15 mouse cellular contexts compared by ENCODE assay signal in the genomic region with DNA sequence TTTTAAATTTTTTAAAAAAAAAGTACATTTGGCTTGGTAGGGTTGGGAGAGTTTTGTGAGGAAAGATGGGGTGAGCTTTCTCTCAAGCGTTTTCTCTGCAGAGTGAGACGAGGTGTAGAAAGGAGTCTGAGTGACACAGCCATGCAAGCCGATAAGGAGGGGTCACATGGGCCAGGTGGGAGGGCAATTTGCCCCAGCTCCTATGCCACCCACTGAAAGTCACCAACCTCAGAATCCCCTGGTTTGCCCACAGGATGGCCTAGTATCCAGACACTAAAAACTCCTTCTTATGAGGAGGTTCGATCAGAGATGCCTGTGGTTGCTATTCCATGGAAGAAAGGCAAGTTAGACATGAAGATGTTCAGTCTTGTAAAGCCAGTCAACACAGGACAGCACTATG.
DNase-seq lines count a peak whose midpoint lies in the region; ATAC-seq and TF ChIP-seq lines count a peak whose summit lies in the region.
"Had no signal": no experiment of that assay in that cellular context is flagged by ENCODE, and none has a peak within 500 bp of the region (broad histone marks: within the 10 kb centered on the region; RNA-seq: fewer than 3 reads in every experiment).

No protein-coding gene starts in this region.

- TF ChIP-seq CTCF in forebrain, postnatal 0 days (IDR thresholded peaks at IDR 0.05; ENCODE audit: low read depth), result no peak

- H3K4me3 ChIP-seq in forebrain, embryonic 11.5 days (ENCODE audit: low read depth, low read length), result no peak overlapping the region
- H3K4me3 ChIP-seq in forebrain, postnatal 0 days (ENCODE audit: low read depth, low read length), result no peak overlapping the region
- H3K4me3 ChIP-seq in heart, embryonic 14.5 days (ENCODE audit: control insufficient read depth in 1 of 2, insufficient read depth in 1 of 2, low read depth in 1 of 2, low read length in 2 of 2), result no peak overlapping the region; a peak in 1 of 4 replicates
- no peak overlapping the region for H3K4me3 ChIP-seq in heart, embryonic 16.5 days (ENCODE audit: low read length)
- H3K4me3 ChIP-seq: liver, embryonic 15.5 days; midbrain, embryonic 13.5 days had no signal

- WGBS in forebrain, embryonic 11.5 days, result 78% methylated on average over 4 of the region's 4 CpGs
- 82% methylated on average over 4 of the region's 4 CpGs for WGBS in forebrain, postnatal 0 days
- WGBS in heart, embryonic 14.5 days, result 33% methylated on average over 4 of the region's 4 CpGs
- 32% methylated on average over 4 of the region's 4 CpGs for WGBS in heart, embryonic 16.5 days

- no peaks in the 10 kb centered on the region; the same call in 1 of the 2 replicates for H3K27me3 ChIP-seq in forebrain, embryonic 11.5 days (ENCODE audit: control insufficient read depth, insufficient read depth, low read length)
- peaks cover 4% of the 10 kb centered on the region; the same call in 1 of the 2 replicates for H3K27me3 ChIP-seq in forebrain, postnatal 0 days (ENCODE audit: insufficient read depth, low read length)
- H3K27me3 ChIP-seq in heart, embryonic 14.5 days (ENCODE audit: control insufficient read depth, insufficient read depth, low read length), result no peaks in the 10 kb centered on the region
- H3K27me3 ChIP-seq in heart, embryonic 16.5 days (ENCODE audit: control insufficient read depth, insufficient read depth, low read length), result no peaks in the 10 kb centered on the region

- no peak for ATAC-seq in forebrain, embryonic 11.5 days (replicated peaks; ENCODE audit: low FRiP score)
- no peak for ATAC-seq in forebrain, postnatal 0 days
- ATAC-seq in heart, embryonic 14.5 days (ENCODE audit: insufficient number of reproducible peaks, insufficient read depth, low FRiP score, low read depth), result no peak
- ATAC-seq in heart, embryonic 16.5 days (replicated peaks; ENCODE audit: extremely low read depth, insufficient read depth, low FRiP score), result no peak
- ATAC-seq: activated CD4-positive, CD25-positive, alpha-beta regulatory T cell, adult 4 months; midbrain, embryonic 13.5 days had no signal

- H3K27ac ChIP-seq in forebrain, embryonic 11.5 days (ENCODE audit: low read depth, low read length), result 0 out of 2 replicates have a peak overlapping the region, but pooled peaks have one; percentile 2
- no peak overlapping the region for H3K27ac ChIP-seq in forebrain, postnatal 0 days (ENCODE audit: low read depth, low read length)
- H3K27ac ChIP-seq in heart, embryonic 14.5 days (replicated peaks in 1 of 2; ENCODE audit: control insufficient read depth in 1 of 2, insufficient read depth in 1 of 2, low read depth in 2 of 2, low read length in 2 of 2), result peak overlapping the region; percentile 48 to 71
- peak overlapping the region; percentile 63 for H3K27ac ChIP-seq in heart, embryonic 16.5 days (ENCODE audit: low read length)
- H3K27ac ChIP-seq: hindbrain, embryonic 14.5 days; liver, embryonic 15.5 days; midbrain, embryonic 13.5 days had no signal

- no peak for DNase-seq in forebrain, embryonic 11.5 days (ENCODE audit: low spot score)
- DNase-seq in forebrain, postnatal 0 days, result no peak
- DNase-seq in heart, postnatal 10 days, result no peak
- peak; percentile 82 for DNase-seq in 3T3-L1 (ENCODE audit: low read depth, low spot score)
- DNase-seq in left cerebral cortex, adult 9 months (ENCODE audit: low spot score in 2 of 2), result no peak
- no peak for DNase-seq in adipocyte (ENCODE audit: low spot score)
- DNase-seq: cerebellum, postnatal 10 days; gastrocnemius, postnatal 10 days; kidney, adult 8-10 months had no signal

- H3K4me2 ChIP-seq in forebrain, embryonic 11.5 days (ENCODE audit: low read depth, low read length, severe bottlenecking), result no peak overlapping the region
- H3K4me2 ChIP-seq in forebrain, postnatal 0 days (ENCODE audit: low read depth), result no peak overlapping the region
- H3K4me2 ChIP-seq in heart, embryonic 14.5 days (ENCODE audit: low read length), result peak overlapping the region; percentile 40
- H3K4me2 ChIP-seq in heart, embryonic 16.5 days (ENCODE audit: low read depth, low read length), result peak overlapping the region; percentile 4; the same call in 1 of the 2 replicates
- H3K4me2 ChIP-seq: hindbrain, embryonic 14.5 days; liver, embryonic 15.5 days; midbrain, embryonic 13.5 days had no signal

- no peak overlapping the region for H3K9ac ChIP-seq in forebrain, embryonic 11.5 days (ENCODE audit: low read length)
- no peak overlapping the region for H3K9ac ChIP-seq in forebrain, postnatal 0 days
- H3K9ac ChIP-seq in heart, embryonic 14.5 days (ENCODE audit: low read length), result peak overlapping the region; percentile 3; the same call in 1 of the 2 replicates
- no peak overlapping the region for H3K9ac ChIP-seq in heart, embryonic 16.5 days (ENCODE audit: low read length)
- H3K9ac ChIP-seq: hindbrain, embryonic 14.5 days; liver, embryonic 15.5 days; midbrain, embryonic 13.5 days had no signal

- H3K4me1 ChIP-seq in forebrain, embryonic 11.5 days (replicated peaks; ENCODE audit: control insufficient read depth, insufficient read depth, low read length), result peaks cover 3% of the 10 kb centered on the region
- H3K4me1 ChIP-seq in forebrain, postnatal 0 days (ENCODE audit: insufficient read depth), result no peaks in the 10 kb centered on the region
- peaks cover 19 to 27% of the 10 kb centered on the region in 2 experiments for H3K4me1 ChIP-seq in heart, embryonic 14.5 days (ENCODE audit: control insufficient read depth in 2 of 2, insufficient read depth in 2 of 2, low read length in 2 of 2)
- H3K4me1 ChIP-seq in heart, embryonic 16.5 days (ENCODE audit: control insufficient read depth, insufficient read depth, low read length), result peaks cover 13% of the 10 kb centered on the region

- H3K36me3 ChIP-seq in forebrain, embryonic 11.5 days (ENCODE audit: control insufficient read depth, insufficient read depth, low read length), result no peaks in the 10 kb centered on the region
- H3K36me3 ChIP-seq in forebrain, postnatal 0 days (ENCODE audit: insufficient read depth), result no peaks in the 10 kb centered on the region
- no peaks in the 10 kb centered on the region for H3K36me3 ChIP-seq in heart, embryonic 14.5 days (ENCODE audit: control insufficient read depth, insufficient read depth, low read length)
- H3K36me3 ChIP-seq in heart, embryonic 16.5 days (ENCODE audit: control insufficient read depth, insufficient read depth), result no peaks in the 10 kb centered on the region
- H3K36me3 ChIP-seq: liver, embryonic 15.5 days; midbrain, embryonic 13.5 days had no signal

- intact Hi-C loops in heart, postnatal 10 days (cut with DNase I), result loop anchor here (10.0 kb wide), 1 partner anchor 189 kb away; no protein-coding TSS in a partner anchor

- no peaks in the 10 kb centered on the region for H3K9me3 ChIP-seq in forebrain, embryonic 11.5 days (ENCODE audit: control insufficient read depth, low read length)
- H3K9me3 ChIP-seq in forebrain, postnatal 0 days (ENCODE audit: low read length), result no peaks in the 10 kb centered on the region
- no peaks in the 10 kb centered on the region for H3K9me3 ChIP-seq in heart, embryonic 14.5 days (ENCODE audit: control insufficient read depth, low read length)
- no peaks in the 10 kb centered on the region for H3K9me3 ChIP-seq in heart, embryonic 16.5 days (replicated peaks; ENCODE audit: control insufficient read depth, low read length)
- H3K9me3 ChIP-seq: liver, embryonic 15.5 days; midbrain, embryonic 13.5 days had no signal

Comparison
In these comparisons a context has a peak if more than half of its experiments do, and no peak if none do; other contexts are left out.
1. H3K4me2 ChIP-seq: peak in heart, embryonic 14.5 days (single experiment) and heart, embryonic 16.5 days (single experiment); none in forebrain, embryonic 11.5 days (single experiment) and forebrain, postnatal 0 days (single experiment).